Comparison of ENCODE assay signal across 23 mouse cellular contexts in genomic region chr3:60003622-60004021, GRCm38 (mm10). TPM values are rescaled to one million over a fixed set of nuclear protein-coding genes. Genes with fewer than 3 reads are reported as not detected.
DNase-seq lines count a peak whose midpoint lies in the region; ATAC-seq and TF ChIP-seq lines count a peak whose summit lies in the region.
"Had no signal": no experiment of that assay in that cellular context is flagged by ENCODE, and none has a peak within 500 bp of the region (broad histone marks: within the 10 kb centered on the region; RNA-seq: fewer than 3 reads in every experiment).

No protein-coding gene starts in this region.

- no peaks in the 10 kb centered on the region for H3K4me1 ChIP-seq in intestine, embryonic 15.5 days (replicated peaks)
- no peaks in the 10 kb centered on the region for H3K4me1 ChIP-seq in intestine, embryonic 16.5 days (ENCODE audit: control insufficient read depth, insufficient read depth, low read length)
- no peaks in the 10 kb centered on the region for H3K4me1 ChIP-seq in intestine, postnatal 0 days (replicated peaks; ENCODE audit: control insufficient read depth, insufficient read depth, low read length)
- no peaks in the 10 kb centered on the region for H3K4me1 ChIP-seq in midbrain, embryonic 11.5 days (ENCODE audit: control insufficient read depth, insufficient read depth, low read length)
- no peaks in the 10 kb centered on the region for H3K4me1 ChIP-seq in midbrain, embryonic 16.5 days (ENCODE audit: control insufficient read depth, insufficient read depth, low read length)
- no peaks in the 10 kb centered on the region for H3K4me1 ChIP-seq in forebrain, embryonic 16.5 days (replicated peaks; ENCODE audit: control insufficient read depth, insufficient read depth, low read length)

- H3K36me3 ChIP-seq in intestine, embryonic 15.5 days, result no peaks in the 10 kb centered on the region
- no peaks in the 10 kb centered on the region for H3K36me3 ChIP-seq in intestine, embryonic 16.5 days (ENCODE audit: control insufficient read depth, insufficient read depth, low read length)
- no peaks in the 10 kb centered on the region for H3K36me3 ChIP-seq in intestine, postnatal 0 days (ENCODE audit: control insufficient read depth, insufficient read depth)
- no peaks in the 10 kb centered on the region for H3K36me3 ChIP-seq in midbrain, embryonic 11.5 days (ENCODE audit: control insufficient read depth, insufficient read depth, low read length)
- no peaks in the 10 kb centered on the region for H3K36me3 ChIP-seq in midbrain, embryonic 16.5 days (ENCODE audit: control insufficient read depth, insufficient read depth, low read length)
- H3K36me3 ChIP-seq in forebrain, embryonic 16.5 days (ENCODE audit: control insufficient read depth, insufficient read depth), result no peaks in the 10 kb centered on the region
- H3K36me3 ChIP-seq: G1E had no signal

- TF ChIP-seq CTCF in intestine, postnatal 0 days (IDR thresholded peaks at IDR 0.05; ENCODE audit: low read depth), result no peak

- H3K9ac ChIP-seq in intestine, embryonic 15.5 days, result no peak overlapping the region
- H3K9ac ChIP-seq in intestine, embryonic 16.5 days (ENCODE audit: low read depth, low read length), result no peak overlapping the region
- no peak overlapping the region for H3K9ac ChIP-seq in intestine, postnatal 0 days (ENCODE audit: low read depth, low read length)
- no peak overlapping the region for H3K9ac ChIP-seq in midbrain, embryonic 11.5 days (ENCODE audit: low read length)
- no peak overlapping the region for H3K9ac ChIP-seq in midbrain, embryonic 16.5 days (ENCODE audit: low read depth, low read length)
- no peak overlapping the region for H3K9ac ChIP-seq in forebrain, embryonic 16.5 days (replicated peaks; ENCODE audit: low read depth, low read length)

- DNase-seq in midbrain, embryonic 11.5 days (ENCODE audit: low spot score, missing footprints), result no peak
- DNase-seq: adrenal gland, adult 2 months; adrenal gland, adult 8-10 months; adrenal gland, postnatal 10 days; adrenal gland, postnatal 14 days; adrenal gland, postnatal 25 days; adrenal gland, postnatal 36 days; B cell, adult 2 months; cerebellum, adult 11 months; cerebellum, adult 11-12 months; cerebellum, adult 18-20 months had no signal

- H3K4me2 ChIP-seq in intestine, embryonic 15.5 days (replicated peaks), result no peak overlapping the region
- no peak overlapping the region for H3K4me2 ChIP-seq in intestine, embryonic 16.5 days (ENCODE audit: low read depth, low read length)
- H3K4me2 ChIP-seq in intestine, postnatal 0 days (replicated peaks; ENCODE audit: low read depth), result no peak overlapping the region
- no peak overlapping the region for H3K4me2 ChIP-seq in midbrain, embryonic 11.5 days
- no peak overlapping the region for H3K4me2 ChIP-seq in midbrain, embryonic 16.5 days (ENCODE audit: low read length)
- H3K4me2 ChIP-seq in forebrain, embryonic 16.5 days (ENCODE audit: low read length), result no peak overlapping the region

- H3K9me3 ChIP-seq in intestine, embryonic 15.5 days, result no peaks in the 10 kb centered on the region
- no peaks in the 10 kb centered on the region for H3K9me3 ChIP-seq in intestine, embryonic 16.5 days (ENCODE audit: control insufficient read depth, low read length)
- no peaks in the 10 kb centered on the region for H3K9me3 ChIP-seq in intestine, postnatal 0 days (ENCODE audit: control insufficient read depth)
- H3K9me3 ChIP-seq in midbrain, embryonic 11.5 days (ENCODE audit: control insufficient read depth, low read length), result no peaks in the 10 kb centered on the region
- H3K9me3 ChIP-seq in midbrain, embryonic 16.5 days (replicated peaks; ENCODE audit: control insufficient read depth, low read length, poor library complexity, severe bottlenecking), result no peaks in the 10 kb centered on the region
- no peaks in the 10 kb centered on the region for H3K9me3 ChIP-seq in forebrain, embryonic 16.5 days (ENCODE audit: control insufficient read depth, low read length)
- H3K9me3 ChIP-seq: G1E had no signal

- no peak overlapping the region for H3K4me3 ChIP-seq in intestine, embryonic 15.5 days (replicated peaks)
- H3K4me3 ChIP-seq in intestine, embryonic 16.5 days (ENCODE audit: low read length), result no peak overlapping the region
- H3K4me3 ChIP-seq in intestine, postnatal 0 days (ENCODE audit: low read depth, low read length), result no peak overlapping the region
- H3K4me3 ChIP-seq in midbrain, embryonic 11.5 days (ENCODE audit: low read depth, low read length), result no peak overlapping the region
- no peak overlapping the region for H3K4me3 ChIP-seq in midbrain, embryonic 16.5 days (ENCODE audit: low read depth, low read length)
- H3K4me3 ChIP-seq in forebrain, embryonic 16.5 days (replicated peaks; ENCODE audit: low read length), result no peak overlapping the region

- no peak overlapping the region for H3K27ac ChIP-seq in intestine, embryonic 15.5 days
- H3K27ac ChIP-seq in intestine, embryonic 16.5 days (ENCODE audit: low read length), result no peak overlapping the region
- no peak overlapping the region for H3K27ac ChIP-seq in intestine, postnatal 0 days (ENCODE audit: low read depth, low read length)
- no peak overlapping the region for H3K27ac ChIP-seq in midbrain, embryonic 11.5 days (ENCODE audit: low read depth, low read length)
- H3K27ac ChIP-seq in midbrain, embryonic 16.5 days (ENCODE audit: low read length), result no peak overlapping the region
- no peak overlapping the region for H3K27ac ChIP-seq in forebrain, embryonic 16.5 days (ENCODE audit: low read length)

- peak; percentile 84 for ATAC-seq in intestine, embryonic 15.5 days
- ATAC-seq in intestine, embryonic 16.5 days, result peak; percentile 90
- peak; percentile 16; the same call in 1 of the 2 replicates for ATAC-seq in intestine, postnatal 0 days
- ATAC-seq in midbrain, embryonic 11.5 days (ENCODE audit: low FRiP score), result no peak
- ATAC-seq in midbrain, embryonic 16.5 days, result no peak
- no peak for ATAC-seq in forebrain, embryonic 16.5 days
- ATAC-seq: activated CD4-positive, CD25-positive, alpha-beta regulatory T cell, adult 4 months; CD4-positive, CD25-positive, alpha-beta regulatory T cell, adult 4 months; Patski had no signal

- no peaks in the 10 kb centered on the region for H3K27me3 ChIP-seq in intestine, embryonic 15.5 days (replicated peaks)
- H3K27me3 ChIP-seq in intestine, embryonic 16.5 days (replicated peaks; ENCODE audit: control insufficient read depth, insufficient read depth, low read length), result no peaks in the 10 kb centered on the region
- no peaks in the 10 kb centered on the region for H3K27me3 ChIP-seq in intestine, postnatal 0 days (replicated peaks; ENCODE audit: control insufficient read depth, insufficient read depth, low read length)
- no peaks in the 10 kb centered on the region for H3K27me3 ChIP-seq in midbrain, embryonic 11.5 days (ENCODE audit: control insufficient read depth, insufficient read depth, low read length)
- H3K27me3 ChIP-seq in midbrain, embryonic 16.5 days (ENCODE audit: control insufficient read depth, insufficient read depth, low read depth, low read length), result no peaks in the 10 kb centered on the region
- H3K27me3 ChIP-seq in forebrain, embryonic 16.5 days (replicated peaks; ENCODE audit: control insufficient read depth, insufficient read depth, low read length), result no peaks in the 10 kb centered on the region
- H3K27me3 ChIP-seq: CH12.LX had no signal

RNA-seq across cellular contexts. Expression of gene Aadacl2, which starts 2.9 kb away (rescaled TPM):
- polyA plus RNA-seq in intestine, embryonic 15.5 days (2015; fragmentation: Nextera tagmentation; extraction: Ambion mirVana), result not detected in 2 replicates
- polyA plus RNA-seq in intestine, embryonic 16.5 days (2015; fragmentation: Nextera tagmentation; extraction: Ambion mirVana), result not detected in 2 replicates
- polyA plus RNA-seq in intestine, postnatal 0 days (2015; fragmentation: Nextera tagmentation; extraction: Ambion mirVana), result not detected in 2 replicates
- not detected in 2 replicates for polyA plus RNA-seq in midbrain, embryonic 11.5 days (2014; fragmentation: Nextera tagmentation; extraction: Ambion mirVana)
- not detected in 2 replicates for polyA plus RNA-seq in midbrain, embryonic 16.5 days (2015; fragmentation: Nextera tagmentation; extraction: Ambion mirVana)
- polyA plus RNA-seq in forebrain, embryonic 16.5 days (2015; fragmentation: Nextera tagmentation; extraction: Ambion mirVana), result not detected in 2 replicates
- polyA plus RNA-seq: activated CD4-positive, CD25-positive, alpha-beta regulatory T cell, adult 4 months; adrenal gland, adult 2 months; brain, embryonic 14.5 days; C2C12; CD4-positive, CD25-positive, alpha-beta regulatory T cell, adult 4 months; G1E; Patski had no signal

RNA-seq across cellular contexts. Expression of gene Aadac, which starts 21.9 kb away (rescaled TPM):
- polyA plus RNA-seq in intestine, embryonic 15.5 days (2015; fragmentation: Nextera tagmentation; extraction: Ambion mirVana), result 152 and 158 TPM in 2 replicates
- 290 and 332 TPM in 2 replicates for polyA plus RNA-seq in intestine, embryonic 16.5 days (2015; fragmentation: Nextera tagmentation; extraction: Ambion mirVana)
- polyA plus RNA-seq in intestine, postnatal 0 days (2015; fragmentation: Nextera tagmentation; extraction: Ambion mirVana), result 190 and 203 TPM in 2 replicates
- polyA plus RNA-seq in midbrain, embryonic 11.5 days (2014; fragmentation: Nextera tagmentation; extraction: Ambion mirVana), result not detected in 2 replicates
- not detected in 2 replicates for polyA plus RNA-seq in midbrain, embryonic 16.5 days (2015; fragmentation: Nextera tagmentation; extraction: Ambion mirVana)
- not detected in 2 replicates for polyA plus RNA-seq in forebrain, embryonic 16.5 days (2015; fragmentation: Nextera tagmentation; extraction: Ambion mirVana)
- polyA plus RNA-seq: activated CD4-positive, CD25-positive, alpha-beta regulatory T cell, adult 4 months; adrenal gland, adult 2 months; brain, embryonic 14.5 days; C2C12; CD4-positive, CD25-positive, alpha-beta regulatory T cell, adult 4 months; G1E; Patski had no signal

Comparison
In these comparisons a context has a peak if more than half of its experiments do, and no peak if none do; other contexts are left out.
1. ATAC-seq: peak in intestine, embryonic 15.5 days (single experiment), intestine, embryonic 16.5 days (single experiment) and intestine, postnatal 0 days (single experiment); none in midbrain, embryonic 11.5 days (single experiment), midbrain, embryonic 16.5 days (single experiment) and forebrain, embryonic 16.5 days (single experiment).
2. RNA of gene Aadac, which starts 21.9 kb away (polyA plus RNA-seq): 290 to 332 TPM in intestine, embryonic 16.5 days, 190 to 203 TPM in intestine, postnatal 0 days and 152 to 158 TPM in intestine, embryonic 15.5 days; not detected in midbrain, embryonic 11.5 days, not detected in midbrain, embryonic 16.5 days and not detected in forebrain, embryonic 16.5 days; every median in the first group is over 100 times any median in the second.